Mouse (Mus musculus) embryonic facial prominence, embryonic 11.5 days (tissue): Measurements from ENCODE around the gene Rabgap1. TPM values are rescaled to one million over a fixed set of nuclear protein-coding genes. Genes with fewer than 3 reads are reported as not detected.
"Not testable (repeated sequence)": the region's sequence is repeated elsewhere in the genome, so short reads cannot be mapped to it uniquely, and the experiment has no call there.

Experiments
- ATAC-seq: fragments of 200-750 bp; cut with Nextera tagmentation; replicated peaks from 2 replicates; pipeline ENCODE4 v1.8.0; 2017; ENCODE audit warnings: low read depth; ENCODE audit not compliant: insufficient number of reproducible peaks, low FRiP score, low TSS enrichment
- DNase-seq: peaks from one replicate; pipeline ENCODE4 v3.0.0-alpha.2; 2015; ENCODE audit warnings: low spot score
- H3K27ac ChIP-seq: fragments of 300-500 bp; sonication (generic); replicated peaks from 2 replicates; pipeline ENCODE4 v1.5.1; 2014; ENCODE audit warnings: mild to moderate bottlenecking, low read depth, low read length, control low read depth
- H3K27me3 ChIP-seq: fragments of 300-500 bp; sonication (generic); 2 replicates; pipeline ENCODE4 v1.6.1; 2014; ENCODE audit warnings: mild to moderate bottlenecking, low read length, moderate library complexity, mixed read lengths; ENCODE audit not compliant: control insufficient read depth, insufficient read depth
- H3K36me3 ChIP-seq: fragments of 300-500 bp; sonication (generic); replicated peaks from 2 replicates; pipeline ENCODE4 v1.6.1; 2014; ENCODE audit warnings: low read depth, mild to moderate bottlenecking, low read length, moderate library complexity, mixed read lengths; ENCODE audit not compliant: control insufficient read depth, insufficient read depth
- H3K4me1 ChIP-seq: fragments of 300-500 bp; sonication (generic); 2 replicates; pipeline ENCODE4 v1.6.1; 2014; ENCODE audit warnings: low read length, mixed read lengths; ENCODE audit not compliant: control insufficient read depth, insufficient read depth
- H3K4me2 ChIP-seq: fragments of 300-500 bp; sonication (generic); 2 replicates; pipeline ENCODE4 v1.6.1; 2014; ENCODE audit warnings: low read depth, mild to moderate bottlenecking, control low read depth, low read length, moderate library complexity
- H3K4me3 ChIP-seq: fragments of 300-500 bp; sonication (generic); 2 replicates; pipeline ENCODE4 v1.5.1; 2014; ENCODE audit warnings: low read depth, low read length, control low read depth
- H3K9ac ChIP-seq: fragments of 300-500 bp; sonication (generic); replicated peaks from 2 replicates; pipeline ENCODE4 v1.6.1; 2014; ENCODE audit warnings: mild to moderate bottlenecking, control low read depth, low read length
- H3K9me3 ChIP-seq: fragments of 300-500 bp; sonication (generic); replicated peaks from 2 replicates; pipeline ENCODE4 v1.6.1; 2016; ENCODE audit warnings: mild to moderate bottlenecking, low read length, inconsistent platforms, mixed read lengths; ENCODE audit not compliant: control insufficient read depth
- WGBS: fragments of 180-500 bp; shearing (Covaris S2); extraction: QIAGEN DNeasy Blood & Tissue Kit; methylation state at CpG from one replicate; pipeline ENCODE4 v1.1.7; 2014; 5-methylcytosine and 5-hydroxymethylcytosine counted together
- polyA plus RNA-seq: library from polyadenylated mRNA; unstranded; fragments of >200 nt; fragmentation: Nextera tagmentation; extraction: Ambion mirVana; gene quantifications from 2 replicates; pipeline ENCODE4 v1.2.1, GENCODE M21; 2014

Gene Rabgap1
- polyA plus RNA-seq, 1 experiment from 2014 or later: 46.7 TPM

DNA sequence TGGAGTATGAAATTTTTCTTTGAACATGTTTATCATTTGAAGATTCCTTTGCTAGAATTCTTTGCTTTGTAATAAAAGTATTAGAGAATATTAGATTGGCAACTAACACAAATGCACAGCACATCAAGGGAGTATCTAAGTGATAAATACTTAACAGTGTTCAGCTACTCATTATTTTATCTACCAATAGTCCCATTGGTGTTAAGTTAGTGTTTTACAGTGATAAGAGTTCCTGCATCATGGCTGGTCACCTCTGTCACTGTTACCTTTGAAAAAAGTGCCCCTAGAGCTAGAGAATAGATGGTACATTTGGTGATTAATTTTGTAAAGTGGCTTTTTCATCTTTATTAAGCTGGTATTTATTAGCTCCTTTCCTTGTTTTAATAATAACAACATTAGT is 43.3 kb downstream of the Rabgap1 start:
- ATAC-seq (no peak), DNase-seq (no peak)
- no peak overlapping the region for H3K4me3 ChIP-seq
- peaks cover 4% of the 10 kb centered on the region for H3K36me3 ChIP-seq
- H3K9ac ChIP-seq: no peak overlapping the region
- H3K4me2 ChIP-seq: no peak overlapping the region
- H3K27me3 ChIP-seq: no peaks in the 10 kb centered on the region
- H3K9me3 ChIP-seq: no peaks in the 10 kb centered on the region
- H3K27ac ChIP-seq: no peak overlapping the region
- no peaks in the 10 kb centered on the region for H3K4me1 ChIP-seq

DNA sequence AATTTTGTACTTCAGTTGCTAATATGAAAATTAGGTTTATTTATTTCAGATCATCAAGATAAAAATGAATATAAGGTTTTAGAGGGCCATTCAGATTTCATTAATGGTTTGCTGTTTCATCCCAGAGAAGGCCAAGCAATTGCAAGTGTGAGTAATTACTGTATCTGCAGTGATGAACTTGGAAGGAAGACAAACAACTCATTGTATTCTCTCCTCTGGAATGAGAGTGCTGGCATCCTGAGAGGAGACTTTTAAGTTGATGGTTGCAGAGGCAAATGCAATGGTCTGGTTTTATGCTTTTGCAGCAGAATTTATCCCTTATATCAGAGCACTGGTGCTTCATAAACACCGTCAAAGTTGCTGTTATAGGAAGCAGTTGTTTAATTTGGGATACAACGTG is 45.9 kb downstream of the Rabgap1 start:
- Histone ChIP-seq H3K4me2 (no peak overlapping the region), H3K9ac (no peak overlapping the region), H3K36me3 (peaks cover 4% of the 10 kb centered on the region), H3K4me1 (no peaks in the 10 kb centered on the region), H3K9me3 (no peaks in the 10 kb centered on the region), H3K27me3 (no peaks in the 10 kb centered on the region), H3K27ac (no peak overlapping the region), H3K4me3 (no peak overlapping the region)
- ATAC-seq (no peak), DNase-seq (no peak)
- 88% methylated on average over 2 of the region's 2 CpGs for WGBS

DNA sequence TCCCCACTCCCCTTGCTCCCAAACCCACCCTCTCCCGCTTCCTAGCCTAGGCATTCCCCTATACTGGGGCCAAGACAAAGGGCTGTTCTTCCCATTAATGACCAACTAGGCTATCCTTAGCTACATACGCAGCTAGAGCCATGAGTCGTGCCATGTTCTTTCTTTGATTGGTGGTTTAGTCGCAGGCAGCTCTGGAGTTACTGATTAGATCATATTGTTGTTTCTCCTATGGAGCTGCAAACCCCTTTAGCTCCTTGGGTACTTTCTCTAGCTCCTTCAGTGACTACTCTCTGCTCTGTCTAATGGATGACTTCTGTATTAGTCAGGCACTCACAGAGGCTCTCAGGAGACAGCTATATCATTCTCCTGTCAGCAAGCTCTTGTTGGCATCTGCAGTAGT is 54.2 kb downstream of the Rabgap1 start:
- Histone ChIP-seq H3K4me2 (no peak overlapping the region), H3K27me3 (no peaks in the 10 kb centered on the region), H3K4me1 (no peaks in the 10 kb centered on the region), H3K9me3 (no peaks in the 10 kb centered on the region), H3K9ac (no peak overlapping the region), H3K4me3 (no peak overlapping the region), H3K27ac (no peak overlapping the region), H3K36me3 (no peaks in the 10 kb centered on the region; the same call in 1 of the 2 replicates)
- ATAC-seq (no peak), DNase-seq (no peak)
- WGBS: 91% methylated on average over 4 of the region's 4 CpGs

DNA sequence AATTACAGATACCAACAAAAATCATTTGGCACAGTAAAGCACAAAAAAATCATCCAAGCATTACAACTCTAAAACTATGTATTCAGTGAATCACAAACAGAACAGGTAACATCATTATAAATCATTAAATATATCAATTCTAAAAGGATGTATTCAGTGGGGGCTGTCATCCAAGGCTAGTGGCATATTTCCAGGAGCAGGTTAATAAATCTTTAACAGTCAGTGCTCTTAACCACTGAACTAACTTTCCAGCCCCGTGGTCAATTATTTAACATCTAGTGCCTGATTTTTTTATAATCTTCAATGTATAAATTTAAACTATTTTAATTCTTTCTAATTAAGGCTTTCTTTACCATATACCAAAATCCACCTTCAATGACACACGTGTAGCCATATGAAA is 62.8 kb downstream of the Rabgap1 start:
- WGBS: 95% methylated on average over 2 of the region's 2 CpGs
- H3K9ac ChIP-seq, ATAC-seq, H3K9me3 ChIP-seq, H3K36me3 ChIP-seq, H3K4me2 ChIP-seq, H3K27ac ChIP-seq, H3K4me1 ChIP-seq, H3K27me3 ChIP-seq, DNase-seq, H3K4me3 ChIP-seq: not testable (repeated sequence)

DNA sequence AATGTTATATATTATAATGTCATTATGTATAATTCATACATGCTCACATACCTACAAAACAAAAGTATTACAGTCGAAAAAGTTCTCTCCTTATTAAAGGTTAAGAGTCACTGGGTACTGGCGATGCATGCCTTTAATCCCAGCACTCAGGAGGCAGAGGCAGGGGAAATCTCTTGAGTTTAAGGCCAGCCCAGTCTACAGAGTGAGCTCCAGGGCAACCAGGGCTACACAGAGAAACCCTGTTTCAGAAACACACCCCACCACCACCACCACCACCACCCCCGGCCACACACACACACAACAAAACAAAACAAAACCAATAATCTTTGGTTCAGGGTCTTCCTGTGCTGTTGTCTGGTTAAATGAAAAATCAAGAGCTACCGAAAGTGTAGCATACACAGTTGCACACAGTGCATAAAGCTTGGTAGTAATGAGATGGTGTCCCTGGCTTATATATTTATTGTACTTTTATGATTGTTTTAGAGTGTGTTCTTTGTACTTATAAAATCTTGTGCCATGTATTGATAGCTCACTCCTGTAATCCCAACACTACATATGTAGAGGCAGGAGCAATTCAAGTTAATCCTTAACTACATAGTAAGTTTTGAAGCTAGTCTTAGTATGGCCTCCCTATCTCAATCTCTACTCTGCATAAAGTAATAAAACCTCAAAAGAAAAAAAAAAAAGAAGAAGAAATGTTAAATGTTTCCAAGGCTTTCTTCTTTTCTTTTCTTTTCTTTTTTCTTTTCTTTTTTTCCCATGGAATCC is 68.2 kb downstream of the Rabgap1 start:
- H3K9me3 ChIP-seq: no peaks in the 10 kb centered on the region
- H3K4me1 ChIP-seq: no peaks in the 10 kb centered on the region
- 90% methylated on average over 4 of the region's 4 CpGs for WGBS
- no peaks in the 10 kb centered on the region for H3K27me3 ChIP-seq
- H3K27ac ChIP-seq: no peak overlapping the region
- no peaks in the 10 kb centered on the region; the same call in 1 of the 2 replicates for H3K36me3 ChIP-seq
- DNase-seq: no peak
- no peak overlapping the region for H3K4me3 ChIP-seq
- H3K4me2 ChIP-seq: no peak overlapping the region
- no peak overlapping the region for H3K9ac ChIP-seq
- no peak for ATAC-seq

DNA sequence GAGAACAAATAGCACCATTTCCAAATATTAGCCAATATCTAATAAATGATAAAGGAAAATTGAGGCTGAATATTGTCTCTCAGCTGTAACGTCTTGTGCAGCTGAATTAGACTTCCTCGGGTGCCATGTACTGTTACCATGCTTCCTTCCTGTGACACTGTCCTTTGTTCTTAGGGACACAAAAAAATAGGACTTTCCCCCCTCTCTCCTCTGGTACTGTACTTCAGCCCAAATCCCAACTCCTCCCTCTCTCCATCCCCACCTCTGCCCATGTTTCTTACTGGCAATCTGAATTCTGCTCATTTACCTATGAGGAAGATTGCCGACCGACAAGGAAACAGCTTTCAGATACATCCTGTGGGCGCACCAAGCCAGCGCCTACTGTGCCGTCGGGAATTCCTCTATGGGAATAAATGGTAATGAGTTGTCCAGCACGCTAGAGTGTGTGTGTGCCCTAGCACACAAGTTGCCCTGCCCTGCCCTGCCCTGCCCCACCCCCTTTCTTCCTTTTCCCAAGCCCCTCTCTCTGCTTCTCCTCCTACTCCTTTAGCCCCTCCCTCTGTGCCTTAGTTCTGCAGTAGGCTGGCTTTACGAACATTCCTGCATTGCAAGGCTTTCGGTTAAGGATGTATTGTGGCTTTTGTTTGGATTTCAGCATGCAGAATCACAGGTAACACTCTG is 73.1 kb downstream of the Rabgap1 start, which contains the start of gene Gpr21:
Gene Gpr21, plus strand, starts transcription at position 303 of the 681 bp plus-strand sequence.
- H3K4me2 ChIP-seq: 0 out of 2 replicates have a peak within 1 kb of the TSS, but pooled peaks have one; percentile 17
- ATAC-seq (0 out of 2 replicates have a peak, but pooled peaks have one; percentile 48), DNase-seq (peak; percentile 18)
- no peaks in the 10 kb centered on the region for H3K27me3 ChIP-seq
- no peak within 1 kb of the TSS for H3K27ac ChIP-seq
- H3K9ac ChIP-seq: no peak within 1 kb of the TSS
- no peak within 1 kb of the TSS for H3K4me3 ChIP-seq
- no peaks in the 10 kb centered on the region for H3K36me3 ChIP-seq
- H3K4me1 ChIP-seq: no peaks in the 10 kb centered on the region
- H3K9me3 ChIP-seq: no peaks in the 10 kb centered on the region
- 25% methylated on average over 11 of the region's 11 CpGs for WGBS

DNA sequence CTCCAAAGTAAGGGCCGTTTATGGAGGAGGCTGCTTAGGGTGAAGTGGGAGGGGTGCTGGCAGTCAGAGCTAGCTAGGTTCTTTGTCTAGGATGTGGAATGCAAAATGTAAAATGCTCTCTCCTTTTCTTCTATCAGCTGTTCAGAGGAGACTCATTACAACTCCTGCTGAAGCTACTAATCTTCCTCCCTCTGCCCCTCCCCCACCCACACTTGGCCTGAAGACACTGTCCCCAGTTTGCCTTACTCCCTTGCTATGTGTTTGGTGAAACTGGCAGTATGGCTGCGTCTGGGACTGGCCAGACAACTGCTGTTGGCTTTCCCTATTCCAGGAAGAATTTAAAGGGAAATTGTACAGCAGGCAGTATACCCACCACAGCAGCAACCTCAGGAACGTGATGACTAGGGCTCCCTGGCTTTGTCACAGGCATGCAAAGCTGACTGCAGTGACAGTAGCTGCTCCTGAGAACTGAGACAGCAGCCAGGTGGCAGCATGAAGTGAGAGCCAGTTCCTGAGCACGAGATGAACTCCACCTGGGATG is 73.9 kb downstream of the Rabgap1 start:
- WGBS: 52% methylated on average over 4 of the region's 4 CpGs
- no peaks in the 10 kb centered on the region for H3K36me3 ChIP-seq
- H3K27me3 ChIP-seq: no peaks in the 10 kb centered on the region
- no peaks in the 10 kb centered on the region for H3K9me3 ChIP-seq
- DNase-seq (no peak), ATAC-seq (no peak; the same call in 1 of the 2 replicates)
- no peak overlapping the region for H3K27ac ChIP-seq
- no peak overlapping the region for H3K4me3 ChIP-seq
- no peaks in the 10 kb centered on the region for H3K4me1 ChIP-seq
- H3K9ac ChIP-seq: no peak overlapping the region
- no peak overlapping the region for H3K4me2 ChIP-seq
